Mouse (Mus musculus) heart, embryonic 11.5 days (tissue): Measurements from ENCODE around the gene Rbms2. TPM values are rescaled to one million over a fixed set of nuclear protein-coding genes. Genes with fewer than 3 reads are reported as not detected.

ENCODE experiments used
- ATAC-seq: fragments of 200-750 bp; cut with Nextera tagmentation; replicated peaks from 2 replicates; pipeline ENCODE4 v1.8.0; 2017; ENCODE audit warnings: moderate library complexity; ENCODE audit not compliant: insufficient number of reproducible peaks, low FRiP score, low TSS enrichment
- H3K27ac ChIP-seq: fragments of 300-500 bp; sonication (generic); 2 replicates; pipeline ENCODE4 v1.5.1; 2014; ENCODE audit warnings: mild to moderate bottlenecking, low read depth, low read length
- H3K27me3 ChIP-seq: fragments of 300-500 bp; sonication (generic); 2 replicates; pipeline ENCODE4 v1.6.1; 2014; ENCODE audit warnings: mild to moderate bottlenecking, low read length, mixed read lengths; ENCODE audit not compliant: control insufficient read depth, insufficient read depth
- H3K36me3 ChIP-seq: fragments of 300-500 bp; sonication (generic); 2 replicates; pipeline ENCODE4 v1.6.1; 2014; ENCODE audit warnings: mild to moderate bottlenecking, low read length, moderate library complexity, mixed read lengths; ENCODE audit not compliant: control insufficient read depth, insufficient read depth
- H3K4me1 ChIP-seq: fragments of 300-500 bp; sonication (generic); 2 replicates; pipeline ENCODE4 v1.6.1; 2014; ENCODE audit warnings: low read length; ENCODE audit not compliant: control insufficient read depth, insufficient read depth
- H3K4me2 ChIP-seq: fragments of 300-500 bp; sonication (generic); 2 replicates; pipeline ENCODE4 v1.6.1; 2014; ENCODE audit warnings: mild to moderate bottlenecking, moderate library complexity
- H3K4me3 ChIP-seq: fragments of 300-500 bp; sonication (generic); 2 replicates; pipeline ENCODE4 v1.5.1; 2014; ENCODE audit warnings: low read depth, low read length
- H3K9ac ChIP-seq: fragments of 300-500 bp; sonication (generic); 2 replicates; pipeline ENCODE4 v1.6.1; 2014; ENCODE audit warnings: mild to moderate bottlenecking, low read depth, low read length, moderate library complexity
- H3K9me3 ChIP-seq: fragments of 300-500 bp; sonication (generic); replicated peaks from 2 replicates; pipeline ENCODE4 v1.6.1; 2016; ENCODE audit warnings: low read length; ENCODE audit not compliant: control insufficient read depth
- WGBS: fragments of 180-500 bp; shearing (Covaris S2); extraction: QIAGEN DNeasy Blood & Tissue Kit; methylation state at CpG from one replicate; pipeline ENCODE4 v1.1.7; 2014; ENCODE audit not compliant: insufficient replicate concordance; 5-methylcytosine and 5-hydroxymethylcytosine counted together
- polyA plus RNA-seq: library from polyadenylated mRNA; unstranded; fragments of >200 nt; fragmentation: Nextera tagmentation; extraction: Ambion mirVana; gene quantifications from 2 replicates; pipeline ENCODE4 v1.2.1, GENCODE M21; 2014

Gene Rbms2
- polyA plus RNA-seq, 1 experiment from 2014 or later = 36.1 TPM

DNA sequence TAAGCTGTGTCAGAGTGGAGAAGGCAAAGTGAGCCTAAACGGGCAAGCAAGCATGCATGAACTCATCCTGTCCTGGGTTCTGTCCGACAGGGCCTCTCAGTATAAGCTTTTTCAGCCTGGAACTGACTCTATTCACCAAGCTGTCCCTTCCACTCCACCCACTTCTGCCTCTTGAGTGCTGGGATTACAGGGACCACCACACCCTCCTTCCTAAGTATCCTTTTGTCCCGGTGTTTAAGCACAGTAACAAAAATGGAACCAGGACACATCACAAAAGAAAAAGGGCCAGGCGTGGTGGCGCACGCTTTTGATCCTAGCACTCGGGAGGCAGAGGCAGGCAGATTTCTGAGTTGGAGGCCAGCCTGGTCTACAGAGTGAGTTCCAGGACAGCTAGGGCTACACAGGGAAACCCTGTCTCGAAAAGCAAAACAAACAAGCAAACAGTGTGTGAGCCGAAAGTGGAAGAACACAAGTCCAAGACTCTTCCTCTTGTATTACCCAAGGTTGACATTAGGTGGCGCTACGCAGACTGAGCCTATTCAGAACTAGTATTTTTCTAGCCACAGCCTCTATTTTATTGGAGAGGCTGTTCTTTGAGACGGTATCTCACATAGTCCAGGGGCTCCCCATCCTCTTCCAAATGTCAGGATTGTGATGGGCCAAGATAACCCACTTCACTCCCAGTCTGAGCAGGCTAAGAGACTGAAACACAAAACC is 39.7 kb downstream of the Rbms2 start:
- ATAC-seq = no peak
- no peak overlapping the region for H3K9ac ChIP-seq
- H3K9me3 ChIP-seq = no peaks in the 10 kb centered on the region
- no peak overlapping the region for H3K27ac ChIP-seq
- no peaks in the 10 kb centered on the region for H3K27me3 ChIP-seq
- peaks cover 18% of the 10 kb centered on the region for H3K36me3 ChIP-seq
- no peaks in the 10 kb centered on the region for H3K4me1 ChIP-seq
- no peak overlapping the region for H3K4me2 ChIP-seq
- H3K4me3 ChIP-seq = no peak overlapping the region
- 76% methylated on average over 12 of the region's 12 CpGs for WGBS

DNA sequence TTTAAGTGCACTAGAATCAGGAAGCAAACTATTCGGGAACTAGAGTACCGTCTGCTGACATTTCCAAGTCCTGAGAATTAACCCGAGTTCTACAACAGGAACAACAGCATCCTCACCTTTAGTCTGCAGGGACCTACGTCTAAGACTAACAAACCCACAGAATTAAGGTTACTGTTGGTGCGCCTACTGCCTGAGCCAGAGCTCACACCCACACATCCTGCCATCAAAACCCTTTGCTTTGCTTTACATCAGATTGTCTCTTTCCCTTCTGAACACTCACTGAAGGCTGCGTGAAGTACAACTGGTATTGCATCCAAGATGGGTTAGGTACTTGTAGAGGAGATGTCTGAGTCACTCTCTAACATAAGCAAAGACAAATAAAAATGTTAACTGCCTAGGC is 44.7 kb downstream of the Rbms2 start:
- H3K9me3 ChIP-seq = no peaks in the 10 kb centered on the region
- WGBS = 82% methylated on average over 6 of the region's 6 CpGs
- H3K4me1 ChIP-seq = no peaks in the 10 kb centered on the region
- H3K4me2 ChIP-seq = no peak overlapping the region
- no peaks in the 10 kb centered on the region for H3K27me3 ChIP-seq
- ATAC-seq = no peak
- H3K36me3 ChIP-seq = peaks cover 20% of the 10 kb centered on the region
- no peak overlapping the region for H3K27ac ChIP-seq
- no peak overlapping the region for H3K4me3 ChIP-seq
- no peak overlapping the region for H3K9ac ChIP-seq

DNA sequence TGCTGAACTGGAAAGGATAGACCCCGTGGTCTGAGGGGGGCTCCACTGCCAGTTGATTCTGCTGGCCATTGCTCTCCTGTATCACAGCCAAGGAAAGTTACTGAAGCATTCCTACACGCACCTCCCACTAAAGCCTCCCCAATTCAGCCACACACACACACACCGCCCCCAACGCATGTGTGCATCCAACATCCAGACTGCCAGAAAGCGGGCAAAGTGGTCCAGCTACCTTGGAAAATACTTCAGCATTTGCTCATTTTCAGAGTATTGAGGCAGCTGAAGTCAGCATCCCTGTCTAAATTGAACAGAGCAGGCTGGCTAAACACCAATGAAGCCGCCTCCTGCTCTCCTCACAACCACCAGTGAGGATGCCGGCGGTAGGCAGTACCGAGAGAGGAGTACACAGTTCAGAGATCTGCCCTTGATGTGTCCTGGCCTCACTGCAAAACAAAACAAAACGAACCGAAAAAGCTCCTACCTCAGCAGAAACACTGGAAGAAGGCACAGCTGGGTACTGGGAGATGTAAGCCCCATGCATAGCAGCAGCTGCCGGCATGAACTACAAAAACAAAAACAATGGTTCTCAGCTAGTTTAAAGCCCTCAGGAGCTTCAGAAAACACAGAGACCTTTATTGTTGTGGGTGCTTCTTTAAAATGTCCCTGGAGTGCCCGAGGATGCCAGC is 46.3 kb downstream of the Rbms2 start:
- no peak overlapping the region for H3K4me3 ChIP-seq
- H3K9me3 ChIP-seq = no peaks in the 10 kb centered on the region
- H3K9ac ChIP-seq = no peak overlapping the region
- no peaks in the 10 kb centered on the region for H3K27me3 ChIP-seq
- peaks cover 15% of the 10 kb centered on the region for H3K36me3 ChIP-seq
- 62% methylated on average over 13 of the region's 13 CpGs for WGBS
- no peak overlapping the region for H3K4me2 ChIP-seq
- no peaks in the 10 kb centered on the region for H3K4me1 ChIP-seq
- ATAC-seq = no peak
- H3K27ac ChIP-seq = no peak overlapping the region

DNA sequence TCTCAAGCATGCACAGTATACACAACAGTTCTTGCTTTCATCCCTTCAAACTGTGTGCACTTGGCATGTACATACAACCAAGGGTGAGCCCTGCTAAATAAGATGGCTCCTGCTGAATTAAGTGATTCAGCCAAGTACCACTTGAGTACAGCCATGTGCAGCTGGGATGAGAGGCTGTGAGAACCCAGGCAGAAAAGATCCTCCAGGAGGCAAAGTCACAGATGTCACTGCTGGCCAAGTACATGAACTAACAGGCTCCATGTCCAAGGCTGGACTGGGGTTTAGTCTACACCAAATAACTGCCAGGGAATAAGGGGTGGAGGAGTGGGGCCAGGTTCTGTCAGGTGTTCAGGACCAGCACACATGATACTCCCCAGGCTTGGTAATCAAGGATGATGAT is 48.3 kb downstream of the Rbms2 start:
- Histone ChIP-seq H3K4me1 (no peaks in the 10 kb centered on the region), H3K27ac (no peak overlapping the region), H3K36me3 (peaks cover 13% of the 10 kb centered on the region; the same call in 1 of the 2 replicates), H3K9ac (no peak overlapping the region), H3K4me2 (no peak overlapping the region), H3K27me3 (no peaks in the 10 kb centered on the region), H3K4me3 (no peak overlapping the region), H3K9me3 (no peaks in the 10 kb centered on the region)
- no peak for ATAC-seq

DNA sequence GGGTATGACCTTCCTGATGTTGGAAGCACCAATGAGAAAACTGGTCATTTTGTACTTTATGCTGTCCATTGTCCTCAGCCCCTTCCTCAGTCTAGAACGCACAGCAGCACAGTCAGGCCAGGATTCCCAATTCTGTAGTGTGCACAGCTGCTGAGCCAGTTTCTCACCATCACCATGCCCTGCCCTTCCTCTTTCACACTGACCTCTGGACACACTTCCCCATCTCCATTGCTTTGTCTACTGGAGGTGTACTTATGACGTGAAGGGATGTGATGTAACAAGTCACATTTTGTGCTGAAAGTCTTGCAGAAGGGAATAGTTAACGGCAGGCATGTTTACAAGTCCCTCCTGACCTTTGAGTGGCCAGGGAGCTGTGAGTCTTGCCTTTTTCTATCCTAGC is 48.8 kb downstream of the Rbms2 start:
- no peak overlapping the region for H3K27ac ChIP-seq
- H3K36me3 ChIP-seq = peaks cover 13% of the 10 kb centered on the region; the same call in 1 of the 2 replicates
- no peak overlapping the region for H3K9ac ChIP-seq
- no peak overlapping the region for H3K4me2 ChIP-seq
- H3K4me1 ChIP-seq = no peaks in the 10 kb centered on the region
- WGBS = 81% methylated on average over 3 of the region's 3 CpGs
- ATAC-seq = no peak
- H3K9me3 ChIP-seq = no peaks in the 10 kb centered on the region
- no peaks in the 10 kb centered on the region for H3K27me3 ChIP-seq
- no peak overlapping the region for H3K4me3 ChIP-seq

DNA sequence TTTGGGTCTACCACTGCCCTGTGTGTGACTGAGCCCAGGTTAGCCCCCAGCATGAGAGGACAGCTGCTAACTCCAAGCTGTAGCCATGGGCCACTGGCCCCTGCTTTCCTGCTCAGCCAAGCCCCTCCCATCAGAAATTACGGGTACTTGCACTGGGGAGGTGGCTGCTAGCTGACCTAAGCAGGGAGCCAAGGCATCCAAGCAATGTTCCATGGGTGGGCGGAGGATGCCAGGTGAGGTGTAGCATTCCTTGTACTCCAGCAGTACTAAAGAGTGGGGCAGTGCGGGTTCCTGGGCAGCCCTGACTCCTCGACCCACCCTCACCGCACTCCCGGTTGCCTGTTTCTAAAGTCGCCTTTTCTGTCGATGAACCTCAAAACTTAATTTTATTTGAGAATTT is 52.0 kb downstream of the Rbms2 start:
- Histone ChIP-seq H3K4me1 (no peaks in the 10 kb centered on the region), H3K27ac (no peak overlapping the region), H3K9ac (no peak overlapping the region), H3K4me3 (no peak overlapping the region), H3K4me2 (no peak overlapping the region), H3K9me3 (no peaks in the 10 kb centered on the region), H3K36me3 (peaks cover 30% of the 10 kb centered on the region), H3K27me3 (no peaks in the 10 kb centered on the region)
- 83% methylated on average over 8 of the region's 8 CpGs for WGBS
- ATAC-seq = no peak

DNA sequence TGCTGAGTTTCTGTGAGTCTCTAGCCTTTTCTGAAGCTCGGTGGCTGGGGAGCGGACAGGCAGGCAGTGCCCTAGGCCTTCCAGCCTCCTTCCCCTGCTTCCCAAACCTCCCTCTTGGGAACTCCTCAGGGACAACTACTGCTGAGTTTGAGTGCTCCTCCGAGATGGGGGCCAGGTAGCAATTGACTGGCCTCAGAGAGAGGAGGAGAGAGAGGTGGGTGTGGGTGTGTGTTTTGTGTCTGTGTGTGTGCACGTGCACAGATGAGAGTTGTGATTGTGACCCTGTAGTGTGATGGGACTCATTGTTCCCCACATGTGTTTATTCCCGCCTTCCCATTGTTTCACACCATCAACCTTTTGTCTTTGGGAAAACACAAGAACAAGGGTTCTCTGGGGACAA is 52.6 kb downstream of the Rbms2 start:
- Histone ChIP-seq H3K27me3 (no peaks in the 10 kb centered on the region), H3K4me2 (no peak overlapping the region), H3K27ac (no peak overlapping the region), H3K9ac (no peak overlapping the region), H3K4me3 (no peak overlapping the region), H3K9me3 (no peaks in the 10 kb centered on the region), H3K4me1 (no peaks in the 10 kb centered on the region), H3K36me3 (peaks cover 31% of the 10 kb centered on the region)
- ATAC-seq = no peak
- WGBS = 70% methylated on average over 5 of the region's 5 CpGs

DNA sequence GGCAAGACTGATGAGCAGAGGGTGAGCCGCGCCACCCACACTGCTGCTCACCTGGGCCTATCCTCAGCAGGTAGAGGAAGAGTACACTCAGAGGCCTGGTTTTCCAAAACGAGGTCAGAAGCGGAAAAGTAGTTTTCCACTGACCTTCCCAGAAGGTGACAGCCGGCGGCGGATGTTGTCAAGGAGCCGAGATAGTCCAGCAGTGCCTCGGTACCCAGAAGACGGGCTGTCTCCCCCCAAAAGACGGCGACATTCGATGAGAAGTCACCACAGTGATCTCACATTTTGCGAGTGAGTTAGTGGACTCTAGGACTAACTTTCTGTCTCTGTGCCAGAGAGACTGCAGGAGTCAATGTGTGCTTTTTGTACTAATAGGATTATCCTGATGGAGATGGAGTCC is 54.1 kb downstream of the Rbms2 start:
- H3K27ac ChIP-seq = no peak overlapping the region
- 86% methylated on average over 14 of the region's 14 CpGs for WGBS
- H3K4me1 ChIP-seq = no peaks in the 10 kb centered on the region
- H3K4me3 ChIP-seq = no peak overlapping the region
- no peak overlapping the region for H3K9ac ChIP-seq
- no peaks in the 10 kb centered on the region for H3K27me3 ChIP-seq
- no peak overlapping the region for H3K4me2 ChIP-seq
- ATAC-seq = no peak
- H3K9me3 ChIP-seq = no peaks in the 10 kb centered on the region
- peaks cover 44% of the 10 kb centered on the region for H3K36me3 ChIP-seq

DNA sequence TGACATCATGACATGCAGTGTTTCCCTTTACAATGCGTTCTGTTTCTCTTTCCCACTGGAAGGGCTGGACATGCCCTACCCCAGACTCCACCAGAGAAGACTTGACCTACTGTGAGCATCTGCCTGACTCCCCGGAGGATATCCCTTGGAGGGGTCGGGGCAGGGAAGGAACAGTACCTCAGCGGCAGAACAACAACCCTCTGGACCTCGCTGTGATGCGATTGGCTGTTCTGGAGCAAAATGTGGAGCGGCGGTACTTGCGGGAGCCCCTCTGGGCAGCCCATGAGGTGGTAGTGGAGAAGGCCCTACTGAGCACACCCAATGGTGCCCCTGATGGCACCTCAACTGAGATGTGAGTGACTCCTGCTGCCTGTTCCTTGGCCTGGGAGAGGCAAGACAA is 55.3 kb downstream of the Rbms2 start:
- H3K4me1 ChIP-seq = no peaks in the 10 kb centered on the region
- H3K27ac ChIP-seq = no peak overlapping the region
- peaks cover 52% of the 10 kb centered on the region for H3K36me3 ChIP-seq
- no peak overlapping the region for H3K9ac ChIP-seq
- H3K4me3 ChIP-seq = no peak overlapping the region
- no peak overlapping the region for H3K4me2 ChIP-seq
- no peaks in the 10 kb centered on the region for H3K27me3 ChIP-seq
- H3K9me3 ChIP-seq = no peaks in the 10 kb centered on the region
- WGBS = 90% methylated on average over 9 of the region's 9 CpGs
- ATAC-seq = no peak
